Mouse (Mus musculus) hindbrain, embryonic 16.5 days (tissue): Measurements from ENCODE around the gene Itpr2. TPM values are rescaled to one million over a fixed set of nuclear protein-coding genes. Genes with fewer than 3 reads are reported as not detected.

Experiments
- ATAC-seq: fragments of 200-750 bp; cut with Nextera tagmentation; 2 replicates; pipeline ENCODE4 v1.8.0; 2017; ENCODE audit warnings: moderate TSS enrichment, moderate library complexity
- H3K27ac ChIP-seq: fragments of 300-500 bp; sonication (generic); 2 replicates; pipeline ENCODE4 v1.5.1; 2014; ENCODE audit warnings: low read depth, mild to moderate bottlenecking, control low read depth, low read length, moderate library complexity
- H3K27me3 ChIP-seq: fragments of 300-500 bp; sonication (generic); replicated peaks from 2 replicates; pipeline ENCODE4 v1.6.1; 2014; ENCODE audit warnings: low read length; ENCODE audit not compliant: control insufficient read depth, insufficient read depth
- H3K36me3 ChIP-seq: fragments of 300-500 bp; sonication (generic); 2 replicates; pipeline ENCODE4 v1.6.1; 2014; ENCODE audit warnings: mild to moderate bottlenecking, low read length, moderate library complexity, mixed read lengths; ENCODE audit not compliant: control insufficient read depth, insufficient read depth
- H3K4me1 ChIP-seq: fragments of 300-500 bp; sonication (generic); 2 replicates; pipeline ENCODE4 v1.6.1; 2014; ENCODE audit warnings: low read depth, low read length; ENCODE audit not compliant: control insufficient read depth, insufficient read depth
- H3K4me2 ChIP-seq: fragments of 300-500 bp; sonication (generic); 2 replicates; pipeline ENCODE4 v1.6.1; 2014; ENCODE audit warnings: mild to moderate bottlenecking, low read length, control low read depth, moderate library complexity
- H3K4me3 ChIP-seq: fragments of 300-500 bp; sonication (generic); 2 replicates; pipeline ENCODE4 v1.5.1; 2014; ENCODE audit warnings: mild to moderate bottlenecking, low read length, control low read depth, moderate library complexity
- H3K9ac ChIP-seq: fragments of 300-500 bp; sonication (generic); 2 replicates; pipeline ENCODE4 v1.6.1; 2014; ENCODE audit warnings: low read depth, mild to moderate bottlenecking, control low read depth, low read length, moderate library complexity
- H3K9me3 ChIP-seq: fragments of 300-500 bp; sonication (generic); 2 replicates; pipeline ENCODE4 v1.6.1; 2014; ENCODE audit warnings: mild to moderate bottlenecking, low read length, moderate library complexity; ENCODE audit not compliant: control insufficient read depth
- WGBS: fragments of 180-500 bp; shearing (Covaris S2); extraction: QIAGEN DNeasy Blood & Tissue Kit; methylation state at CpG from one replicate; pipeline ENCODE4 v1.1.7; 2014; 5-methylcytosine and 5-hydroxymethylcytosine counted together
- polyA plus RNA-seq: library from polyadenylated mRNA; unstranded; fragments of >200 nt; fragmentation: Nextera tagmentation; extraction: Ambion mirVana; gene quantifications from 2 replicates; pipeline ENCODE4 v1.2.1, GENCODE M21; 2015

Gene Itpr2
- polyA plus RNA-seq, 1 experiment from 2014 or later = 9.1 TPM

- Histone ChIP-seq H3K4me2 (no peak overlapping the region), H3K4me3 (no peak overlapping the region), H3K9me3 (no peaks in the 10 kb centered on the region), H3K36me3 (no peaks in the 10 kb centered on the region), H3K4me1 (no peaks in the 10 kb centered on the region; the same call in 1 of the 2 replicates), H3K9ac (no peak overlapping the region), H3K27me3 (no peaks in the 10 kb centered on the region), H3K27ac (no peak overlapping the region)
- WGBS = 92% methylated on average over 10 of the region's 10 CpGs
- ATAC-seq = no peak
Measured at GRCm38 (mm10) chr6:146291036-146291435, 211.0 kb downstream of the Itpr2 start.

- ATAC-seq = no peak
- Histone ChIP-seq H3K27me3 (no peaks in the 10 kb centered on the region), H3K9me3 (no peaks in the 10 kb centered on the region), H3K9ac (no peak overlapping the region), H3K4me1 (no peaks in the 10 kb centered on the region; the same call in 1 of the 2 replicates), H3K4me3 (no peak overlapping the region), H3K27ac (no peak overlapping the region), H3K36me3 (no peaks in the 10 kb centered on the region), H3K4me2 (no peak overlapping the region)
- WGBS = 36% methylated on average over 10 of the region's 10 CpGs
Measured at GRCm38 (mm10) chr6:146289801-146290200, 212.2 kb downstream of the Itpr2 start.

GRCm38 (mm10) chr6:146288266-146288665, 213.8 kb downstream of the Itpr2 start:
- no peak overlapping the region for H3K4me3 ChIP-seq
- H3K9me3 ChIP-seq = no peaks in the 10 kb centered on the region
- no peaks in the 10 kb centered on the region for H3K27me3 ChIP-seq
- ATAC-seq = no peak
- no peaks in the 10 kb centered on the region for H3K36me3 ChIP-seq
- H3K4me2 ChIP-seq = no peak overlapping the region
- no peaks in the 10 kb centered on the region; the same call in 1 of the 2 replicates for H3K4me1 ChIP-seq
- 96% methylated on average over 5 of the region's 5 CpGs for WGBS
- H3K9ac ChIP-seq = no peak overlapping the region
- no peak overlapping the region for H3K27ac ChIP-seq

- no peak overlapping the region for H3K4me2 ChIP-seq
- H3K27ac ChIP-seq = no peak overlapping the region
- H3K9ac ChIP-seq = no peak overlapping the region
- no peaks in the 10 kb centered on the region for H3K27me3 ChIP-seq
- H3K36me3 ChIP-seq = no peaks in the 10 kb centered on the region
- WGBS = 88% methylated on average over 11 of the region's 11 CpGs
- H3K4me3 ChIP-seq = no peak overlapping the region
- no peaks in the 10 kb centered on the region; the same call in 1 of the 2 replicates for H3K4me1 ChIP-seq
- no peaks in the 10 kb centered on the region for H3K9me3 ChIP-seq
- ATAC-seq = no peak
Measured at GRCm38 (mm10) chr6:146284921-146285565, 217.0 kb downstream of the Itpr2 start.

- no peaks in the 10 kb centered on the region for H3K27me3 ChIP-seq
- H3K4me3 ChIP-seq = no peak overlapping the region
- WGBS = 78% methylated on average over 7 of the region's 7 CpGs
- H3K36me3 ChIP-seq = no peaks in the 10 kb centered on the region
- H3K4me1 ChIP-seq = no peaks in the 10 kb centered on the region
- no peak overlapping the region for H3K27ac ChIP-seq
- no peaks in the 10 kb centered on the region for H3K9me3 ChIP-seq
- no peak overlapping the region for H3K4me2 ChIP-seq
- no peak for ATAC-seq
- H3K9ac ChIP-seq = no peak overlapping the region
Measured at GRCm38 (mm10) chr6:146283981-146284380, 218.0 kb downstream of the Itpr2 start.

- no peaks in the 10 kb centered on the region for H3K36me3 ChIP-seq
- WGBS = 64% methylated on average over 7 of the region's 7 CpGs
- no peak; the same call in 1 of the 2 replicates for ATAC-seq
- no peak overlapping the region for H3K27ac ChIP-seq
- H3K4me2 ChIP-seq = no peak overlapping the region
- no peaks in the 10 kb centered on the region for H3K27me3 ChIP-seq
- no peak overlapping the region for H3K9ac ChIP-seq
- H3K4me3 ChIP-seq = no peak overlapping the region
- no peaks in the 10 kb centered on the region for H3K4me1 ChIP-seq
- H3K9me3 ChIP-seq = no peaks in the 10 kb centered on the region
Measured at GRCm38 (mm10) chr6:146282061-146282659, 219.9 kb downstream of the Itpr2 start.

GRCm38 (mm10) chr6:146281176-146281899, 220.7 kb downstream of the Itpr2 start:
- ATAC-seq = no peak
- H3K27ac ChIP-seq = no peak overlapping the region
- no peak overlapping the region for H3K9ac ChIP-seq
- H3K27me3 ChIP-seq = no peaks in the 10 kb centered on the region
- H3K4me1 ChIP-seq = no peaks in the 10 kb centered on the region
- H3K36me3 ChIP-seq = no peaks in the 10 kb centered on the region
- no peak overlapping the region for H3K4me2 ChIP-seq
- no peaks in the 10 kb centered on the region for H3K9me3 ChIP-seq
- 90% methylated on average over 24 of the region's 24 CpGs for WGBS
- H3K4me3 ChIP-seq = no peak overlapping the region

- H3K4me3 ChIP-seq = no peak overlapping the region
- H3K9ac ChIP-seq = no peak overlapping the region
Measured at GRCm38 (mm10) chr6:146273256-146273655, 228.8 kb downstream of the Itpr2 start.

More at GRCm38 (mm10) chr6:146273256-146273655, 228.8 kb downstream of the Itpr2 start:
- no peak overlapping the region for H3K4me2 ChIP-seq
- no peaks in the 10 kb centered on the region for H3K9me3 ChIP-seq
- H3K27me3 ChIP-seq = no peaks in the 10 kb centered on the region
- ATAC-seq = no peak
- 91% methylated on average over 5 of the region's 5 CpGs for WGBS
- H3K4me1 ChIP-seq = peaks cover 5% of the 10 kb centered on the region
- no peak overlapping the region for H3K27ac ChIP-seq
- H3K36me3 ChIP-seq = no peaks in the 10 kb centered on the region
